Mouse (Mus musculus): ENCODE results near the gene Thap7. TPM values are rescaled to one million over a fixed set of nuclear protein-coding genes. Genes with fewer than 3 reads are reported as not detected.
A peak's percentile ranks its signal among the peaks of the same experiment; 100 is the strongest.

Gene Thap7
- polyA plus RNA-seq, 1 experiment: 115 TPM

GRCm38 (mm10) chr16:17499249-17499883 lies 31.6 kb downstream of the Thap7 start:
- H3K4me3 ChIP-seq (ENCODE audit: insufficient read depth, low read depth, low read length): no peak overlapping the region
- no peak overlapping the region for H3K27ac ChIP-seq (ENCODE audit: insufficient read depth, low read depth, low read length)
- H3K27me3 ChIP-seq (replicated peaks; ENCODE audit: control insufficient read depth, insufficient read depth, low read length): no peaks in the 10 kb centered on the region
- WGBS: 63% methylated on average over 10 of the region's 10 CpGs
- H3K4me1 ChIP-seq (ENCODE audit: control insufficient read depth, insufficient read depth, low read length): no peaks in the 10 kb centered on the region
- DNase-seq: no peak
- no peak for TF ChIP-seq CTCF (conservative IDR thresholded peaks at IDR 0.05; ENCODE audit: insufficient read depth, insufficient read length, low read depth, low read length)
- no peaks in the 10 kb centered on the region for H3K36me3 ChIP-seq (ENCODE audit: control insufficient read depth, insufficient read depth, low read length)

- Histone ChIP-seq H3K27me3 (replicated peaks; ENCODE audit: control insufficient read depth, insufficient read depth, low read length) (no peaks in the 10 kb centered on the region), H3K4me1 (ENCODE audit: control insufficient read depth, insufficient read depth, low read length) (no peaks in the 10 kb centered on the region), H3K27ac (ENCODE audit: insufficient read depth, low read depth, low read length) (0 out of 2 replicates have a peak overlapping the region, but pooled peaks have one; percentile 12), H3K36me3 (ENCODE audit: control insufficient read depth, insufficient read depth, low read length) (no peaks in the 10 kb centered on the region), H3K4me3 (ENCODE audit: insufficient read depth, low read depth, low read length) (no peak overlapping the region)
- WGBS: 45% methylated on average over 2 of the region's 2 CpGs
- TF ChIP-seq POLR2A (IDR thresholded peaks at IDR 0.05; ENCODE audit: low read depth, low read length): no peak
- no peak for TF ChIP-seq CTCF (conservative IDR thresholded peaks at IDR 0.05; ENCODE audit: insufficient read depth, insufficient read length, low read depth, low read length)
- peak; percentile 56 for DNase-seq
Measured at GRCm38 (mm10) chr16:17496499-17497305, 34.2 kb downstream of the Thap7 start.

- H3K4me3 ChIP-seq (ENCODE audit: insufficient read depth, low read depth, low read length): no peak overlapping the region
- H3K4me1 ChIP-seq (ENCODE audit: control insufficient read depth, insufficient read depth, low read length): no peaks in the 10 kb centered on the region
- DNase-seq: no peak
- H3K27me3 ChIP-seq (replicated peaks; ENCODE audit: control insufficient read depth, insufficient read depth, low read length): no peaks in the 10 kb centered on the region
- no peaks in the 10 kb centered on the region for H3K36me3 ChIP-seq (ENCODE audit: control insufficient read depth, insufficient read depth, low read length)
- WGBS: 64% methylated on average over 5 of the region's 5 CpGs
- no peak overlapping the region for H3K27ac ChIP-seq (ENCODE audit: insufficient read depth, low read depth, low read length)
- TF ChIP-seq POLR2A (IDR thresholded peaks at IDR 0.05; ENCODE audit: low read depth, low read length) (no peak), CTCF (conservative IDR thresholded peaks at IDR 0.05; ENCODE audit: insufficient read depth, insufficient read length, low read depth, low read length) (no peak)
Measured at GRCm38 (mm10) chr16:17491896-17492561, 38.9 kb downstream of the Thap7 start.

DNA sequence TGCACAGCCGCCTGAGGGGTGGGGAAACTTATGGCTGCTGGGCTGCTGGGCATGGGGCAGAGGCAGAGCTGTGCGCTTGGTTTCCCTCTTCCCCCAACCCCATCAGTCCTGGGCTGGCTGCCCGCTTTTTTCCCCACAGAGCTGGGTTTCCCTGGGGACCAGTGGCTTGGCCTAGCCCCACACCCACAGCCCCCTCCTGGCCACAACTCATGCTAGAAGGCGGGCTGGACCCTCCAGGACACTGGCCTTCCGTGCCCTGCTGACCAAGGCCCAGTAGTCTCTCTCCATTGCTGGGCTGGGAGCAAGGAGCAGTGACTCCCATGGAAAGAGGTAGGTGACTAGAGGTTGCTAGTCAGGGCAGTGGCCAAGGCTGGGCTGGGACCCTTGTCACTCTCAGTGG lies 39.8 kb downstream of the Thap7 start:
- Histone ChIP-seq H3K27me3 (replicated peaks; ENCODE audit: control insufficient read depth, insufficient read depth, low read length) (no peaks in the 10 kb centered on the region), H3K36me3 (ENCODE audit: control insufficient read depth, insufficient read depth, low read length) (no peaks in the 10 kb centered on the region), H3K4me1 (ENCODE audit: control insufficient read depth, insufficient read depth, low read length) (0 out of 2 replicates have a peak, but pooled peaks cover 3% of the 10 kb centered on the region), H3K4me3 (ENCODE audit: insufficient read depth, low read depth, low read length) (no peak overlapping the region), H3K27ac (ENCODE audit: insufficient read depth, low read depth, low read length) (no peak overlapping the region)
- DNase-seq: no peak
- 94% methylated on average over 5 of the region's 5 CpGs for WGBS
- no peak for TF ChIP-seq CTCF (conservative IDR thresholded peaks at IDR 0.05; ENCODE audit: insufficient read depth, insufficient read length, low read depth, low read length)

GRCm38 (mm10) chr16:17489469-17490111 lies 41.3 kb downstream of the Thap7 start, which contains the start of gene Aifm3:
Aifm3 (plus strand) TSS chr16:17489611.
- no peak for TF ChIP-seq CTCF (conservative IDR thresholded peaks at IDR 0.05; ENCODE audit: insufficient read depth, insufficient read length, low read depth, low read length)
- no peak for TF ChIP-seq POLR2A (IDR thresholded peaks at IDR 0.05; ENCODE audit: low read depth, low read length)
- Histone ChIP-seq H3K4me3 (ENCODE audit: insufficient read depth, low read depth, low read length) (peak within 1 kb of the TSS; percentile 61), H3K27ac (ENCODE audit: insufficient read depth, low read depth, low read length) (no peak within 1 kb of the TSS), H3K27me3 (replicated peaks; ENCODE audit: control insufficient read depth, insufficient read depth, low read length) (no peaks in the 10 kb centered on the region), H3K36me3 (ENCODE audit: control insufficient read depth, insufficient read depth, low read length) (peaks cover 2% of the 10 kb centered on the region; the same call in 1 of the 2 replicates), H3K4me1 (ENCODE audit: control insufficient read depth, insufficient read depth, low read length) (0 out of 2 replicates have a peak, but pooled peaks cover 3% of the 10 kb centered on the region)
- WGBS: 4% methylated on average over 47 of the region's 47 CpGs
- peak; percentile 41 for DNase-seq

GRCm38 (mm10) chr16:17488478-17489468 lies 42.2 kb downstream of the Thap7 start:
- 55% methylated on average over 14 of the region's 14 CpGs for WGBS
- H3K27me3 ChIP-seq (replicated peaks; ENCODE audit: control insufficient read depth, insufficient read depth, low read length): no peaks in the 10 kb centered on the region
- no peak overlapping the region for H3K4me3 ChIP-seq (ENCODE audit: insufficient read depth, low read depth, low read length)
- peaks cover 2% of the 10 kb centered on the region; the same call in 1 of the 2 replicates for H3K36me3 ChIP-seq (ENCODE audit: control insufficient read depth, insufficient read depth, low read length)
- H3K4me1 ChIP-seq (ENCODE audit: control insufficient read depth, insufficient read depth, low read length): 0 out of 2 replicates have a peak, but pooled peaks cover 3% of the 10 kb centered on the region
- no peak overlapping the region for H3K27ac ChIP-seq (ENCODE audit: insufficient read depth, low read depth, low read length)
- no peak for TF ChIP-seq POLR2A (IDR thresholded peaks at IDR 0.05; ENCODE audit: low read depth, low read length)
- TF ChIP-seq CTCF (conservative IDR thresholded peaks at IDR 0.05; ENCODE audit: insufficient read depth, insufficient read length, low read depth, low read length): peak; percentile 44
- peak; percentile 28 for DNase-seq
